Mouse (Mus musculus) MEL (cell line): ENCODE results near the gene Ptprh. TPM values are rescaled to one million over a fixed set of nuclear protein-coding genes. Genes with fewer than 3 reads are reported as not detected.

Source experiments
- polyA plus RNA-seq, 2 experiments: library from polyadenylated mRNA; stranded (reverse) in 1 of 2; unstranded in 1 of 2; fragments of >175 nt in 1 of 2; fragments of >200 nt in 1 of 2; gene quantifications; 2 replicates each; pipeline versions ENCODE4 v1.2.1 to v1.2.4; 2012; ENCODE audit warnings: low replicate concordance in 2 of 2, low read depth in 1 of 2; ENCODE audit not compliant: insufficient read length in 2 of 2, insufficient read depth in 1 of 2, missing spikeins in 1 of 2
- total RNA-seq: library from RNA; depleted of rRNA; stranded (reverse); fragments of 300-350 nt; gene quantifications from 2 replicates; pipeline ENCODE4 v1.2.3, GENCODE M21; 2012; rRNA removed

Gene Ptprh
- total and polyA plus RNA-seq, 3 experiments: not detected

Other genes starting within 250 kb of the Ptprh start
- not detected in 2 replicates for gene Gp6, start 206.3 kb downstream of the Ptprh start, total RNA-seq
- gene Gp6, start 206.3 kb downstream of the Ptprh start, polyA plus RNA-seq: not detected
- 33.1 and 46.4 TPM in 2 replicates for gene Rdh13, start 158.4 kb downstream of the Ptprh start, total RNA-seq
- gene Rdh13, start 158.4 kb downstream of the Ptprh start, polyA plus RNA-seq: 10 to 100 TPM in 1 of 2 experiments, not detected in 1; 24.0 TPM
- gene Eps8l1, start 143.4 kb downstream of the Ptprh start, total RNA-seq: 0.19 TPM in 1 of 2 replicates, not detected in the other
- under 1 TPM in 1 of 2 experiments, not detected in 1; 0.01 TPM for gene Eps8l1, start 143.4 kb downstream of the Ptprh start, polyA plus RNA-seq
- gene Ppp1r12c, start 102.4 kb downstream of the Ptprh start, total RNA-seq: 51.4 and 64.2 TPM in 2 replicates
- gene Ppp1r12c, start 102.4 kb downstream of the Ptprh start, polyA plus RNA-seq: 100 to 1,000 TPM in 1 of 2 experiments, not detected in 1; 153 TPM
- 5.0 and 5.4 TPM in 2 replicates for gene Tnnt1, start 87.7 kb downstream of the Ptprh start, total RNA-seq
- gene Tnnt1, start 87.7 kb downstream of the Ptprh start, polyA plus RNA-seq: 10 to 100 TPM in 1 of 2 experiments, not detected in 1; 16.4 TPM
- 281 and 353 TPM in 2 replicates for gene Tnni3, start 79.8 kb downstream of the Ptprh start, total RNA-seq
- gene Tnni3, start 79.8 kb downstream of the Ptprh start, polyA plus RNA-seq: 100 to 1,000 TPM in 1 of 2 experiments, not detected in 1; 328 TPM
- gene Dnaaf3, start 71.6 kb downstream of the Ptprh start, total RNA-seq: 0.69 and 0.73 TPM in 2 replicates
- gene Dnaaf3, start 71.6 kb downstream of the Ptprh start, polyA plus RNA-seq: 1 to 10 TPM in 1 of 2 experiments, not detected in 1; 2.9 TPM
- not detected in 2 replicates for gene Syt5, start 56.5 kb downstream of the Ptprh start, total RNA-seq
- gene Syt5, start 56.5 kb downstream of the Ptprh start, polyA plus RNA-seq: not detected
- 9.4 and 10.2 TPM in 2 replicates for gene Tmem86b, start 27.4 kb upstream of the Ptprh start, total RNA-seq
- gene Tmem86b, start 27.4 kb upstream of the Ptprh start, polyA plus RNA-seq: 10 to 100 TPM in 1 of 2 experiments, not detected in 1; 31.6 TPM
- 89.5 and 93.1 TPM in 2 replicates for gene Ppp6r1, start 55.0 kb upstream of the Ptprh start, total RNA-seq
- gene Ppp6r1, start 55.0 kb upstream of the Ptprh start, polyA plus RNA-seq: 100 to 1,000 TPM in 1 of 2 experiments, not detected in 1; 167 TPM
- gene Hspbp1, start 81.0 kb upstream of the Ptprh start, total RNA-seq: 101 and 111 TPM in 2 replicates
- gene Hspbp1, start 81.0 kb upstream of the Ptprh start, polyA plus RNA-seq: 100 to 1,000 TPM in 1 of 2 experiments, not detected in 1; 101 TPM
- gene Brsk1, start 86.6 kb upstream of the Ptprh start, total RNA-seq: not detected in 2 replicates
- gene Brsk1, start 86.6 kb upstream of the Ptprh start, polyA plus RNA-seq: under 1 TPM in 1 of 2 experiments, not detected in 1; 0.06 TPM
- 0.31 and 0.39 TPM in 2 replicates for gene Tmem150b, start 121.2 kb upstream of the Ptprh start, total RNA-seq
- gene Tmem150b, start 121.2 kb upstream of the Ptprh start, polyA plus RNA-seq: 1 to 10 TPM in 1 of 2 experiments, not detected in 1; 1.4 TPM
- 21.0 and 21.8 TPM in 2 replicates for gene Kmt5c, start 136.1 kb upstream of the Ptprh start, total RNA-seq
- gene Kmt5c, start 136.1 kb upstream of the Ptprh start, polyA plus RNA-seq: 10 to 100 TPM in 1 of 2 experiments, not detected in 1; 60.2 TPM
- 4.6 and 8.7 TPM in 2 replicates for gene Cox6b2, start 149.1 kb upstream of the Ptprh start, total RNA-seq
- 10 to 100 TPM in 1 of 2 experiments, not detected in 1; 36.3 TPM for gene Cox6b2, start 149.1 kb upstream of the Ptprh start, polyA plus RNA-seq
- not detected in 2 replicates for gene Fam71e2, start 167.3 kb upstream of the Ptprh start, total RNA-seq
- not detected for gene Fam71e2, start 167.3 kb upstream of the Ptprh start, polyA plus RNA-seq
- gene Il11, start 178.8 kb upstream of the Ptprh start, total RNA-seq: 0.12 TPM in 1 of 2 replicates, not detected in the other
- under 1 TPM in 1 of 2 experiments, not detected in 1; 0.07 TPM for gene Il11, start 178.8 kb upstream of the Ptprh start, polyA plus RNA-seq
- gene Tmem190, start 178.9 kb upstream of the Ptprh start, total RNA-seq: not detected in 2 replicates
- gene Tmem190, start 178.9 kb upstream of the Ptprh start, polyA plus RNA-seq: 1 to 10 TPM in 1 of 2 experiments, not detected in 1; 1.6 TPM
- gene Tmem238, start 185.6 kb upstream of the Ptprh start, total RNA-seq: 20.9 and 23.8 TPM in 2 replicates
- 10 to 100 TPM in 1 of 2 experiments, not detected in 1; 31.3 TPM for gene Tmem238, start 185.6 kb upstream of the Ptprh start, polyA plus RNA-seq
- gene Rpl28, start 188.8 kb upstream of the Ptprh start, total RNA-seq: 2,026 and 2,264 TPM in 2 replicates
- gene Rpl28, start 188.8 kb upstream of the Ptprh start, polyA plus RNA-seq: 1,000 to 10,000 TPM in 1 of 2 experiments, 100 to 1,000 TPM in 1; 1,000 to 9,991 TPM
- gene Ube2s, start 208.5 kb upstream of the Ptprh start, total RNA-seq: 341 and 346 TPM in 2 replicates
- 100 to 1,000 TPM in 1 of 2 experiments, not detected in 1; 740 TPM for gene Ube2s, start 208.5 kb upstream of the Ptprh start, polyA plus RNA-seq
- gene Shisa7, start 240.7 kb upstream of the Ptprh start, total RNA-seq: not detected in 2 replicates
- gene Shisa7, start 240.7 kb upstream of the Ptprh start, polyA plus RNA-seq: under 1 TPM in 1 of 2 experiments, not detected in 1; 0.07 TPM